Mouse (Mus musculus) Patski (cell line): ENCODE measurements at regions not wholly inside any gene's neighbourhood (a gene's known extent, or its start where the extent isn't known, plus 50 kb on each side); places are given as distances from the start of the nearest gene placed in this dataset.
A peak's percentile ranks its signal among the peaks of the same experiment; 100 is the strongest.

Experiments
- ATAC-seq: fragments of 100-300 bp; one replicate; pipeline ENCODE4 v1.8.0; 2021
- CTCF ChIA-PET: fragments of 350-600 bp; sonication (Branson Sonifier 250); formaldehyde crosslinking; loops from one replicate; lab custom pipeline; 2022; ENCODE audit warnings: inconsistent platforms; lab: Charles Lee
- POLR2A ChIA-PET: fragments of 350-600 bp; sonication (Branson Sonifier 250); formaldehyde crosslinking; loops from one replicate; lab custom pipeline; 2022; ENCODE audit warnings: antibody characterized with exemption, inconsistent platforms; lab: Charles Lee
- DNase-seq: peaks from one replicate; pipeline ENCODE4 v3.0.0-alpha.2; 2011; ENCODE audit warnings: low read depth, low spot score
- H3K27me3 ChIP-seq: fragments of 371-371 bp; one replicate; pipeline ENCODE4 v1.5.1; 2021
- CTCF ChIP-seq: fragments of 100-300 bp; IDR thresholded peaks from one replicate; pipeline ENCODE4 v1.5.1; 2021
- in situ Hi-C: fragments of 300-500 bp; cut with MboI; formaldehyde crosslinking; loops from 3 replicates; pipeline ENCODE4 v1.11.1; 2018; ENCODE audit warnings: low pct_unique_long_range_greater_than_20kb, mixed read lengths

DNA sequence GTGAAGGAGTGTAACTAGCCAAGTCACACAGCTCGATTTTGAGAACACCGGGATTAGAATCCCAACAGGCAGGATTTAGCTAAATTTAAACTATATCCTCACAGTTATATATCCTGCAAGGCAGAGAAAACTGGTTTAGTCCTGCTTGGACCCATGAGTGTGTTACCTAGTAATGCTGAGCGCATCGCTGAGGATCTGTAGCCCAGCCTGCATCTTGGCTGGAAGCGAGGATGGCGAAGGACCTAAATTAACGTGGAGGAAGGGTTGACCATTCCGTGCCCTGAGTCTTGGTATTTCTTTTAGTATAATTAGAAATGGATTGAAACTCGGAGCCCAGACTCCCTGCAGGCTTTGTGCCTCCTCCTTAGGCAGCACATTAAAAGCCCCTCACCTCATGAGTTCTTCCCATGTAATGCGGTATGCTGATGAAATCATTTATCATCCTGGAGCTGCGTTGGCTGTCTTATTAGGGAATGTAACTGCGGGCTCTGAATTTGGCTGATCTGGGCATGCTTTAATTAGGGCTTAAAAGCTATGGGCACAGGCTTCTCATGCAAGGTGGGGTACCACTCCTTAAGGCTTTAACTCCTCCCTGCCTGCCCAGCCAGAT is 110.1 kb downstream of the Ackr3 start:
- no peak for ATAC-seq
- POLR2A ChIA-PET: no interaction called here
- H3K27me3 ChIP-seq: no peaks in the 10 kb centered on the region
- TF ChIP-seq CTCF: no peak
- in situ Hi-C loops: no loop called here
- no peak for DNase-seq
- CTCF ChIA-PET: no interaction called here

DNA sequence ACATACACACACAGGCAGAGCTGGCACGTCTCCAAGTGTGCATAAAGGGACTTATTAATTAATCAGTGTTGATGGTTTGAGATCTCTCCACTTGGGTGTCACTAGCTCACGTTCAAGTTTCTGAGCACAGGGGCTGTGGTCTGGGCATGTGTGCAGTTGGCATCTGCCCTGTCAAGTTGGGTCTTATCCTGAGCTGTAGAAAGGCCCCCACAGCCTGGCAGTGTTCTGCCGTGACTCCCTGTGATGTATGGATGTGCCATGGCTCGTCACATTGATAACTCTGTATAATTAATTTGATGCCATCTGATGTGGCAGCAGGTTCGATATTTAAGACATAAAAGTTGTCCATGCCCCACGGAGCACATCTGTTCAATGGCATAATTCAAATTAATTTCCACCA is 114.1 kb downstream of the Ackr3 start:
- DNase-seq (no peak), ATAC-seq (no peak)
- in situ Hi-C loops: no loop called here
- ChIA-PET CTCF (no interaction called here), POLR2A (interaction anchor here (1.1 kb wide), 1 partner anchor 11 kb away, joined by 3 read pairs; no protein-coding TSS in a partner anchor)
- H3K27me3 ChIP-seq: no peaks in the 10 kb centered on the region
- no peak for TF ChIP-seq CTCF

DNA sequence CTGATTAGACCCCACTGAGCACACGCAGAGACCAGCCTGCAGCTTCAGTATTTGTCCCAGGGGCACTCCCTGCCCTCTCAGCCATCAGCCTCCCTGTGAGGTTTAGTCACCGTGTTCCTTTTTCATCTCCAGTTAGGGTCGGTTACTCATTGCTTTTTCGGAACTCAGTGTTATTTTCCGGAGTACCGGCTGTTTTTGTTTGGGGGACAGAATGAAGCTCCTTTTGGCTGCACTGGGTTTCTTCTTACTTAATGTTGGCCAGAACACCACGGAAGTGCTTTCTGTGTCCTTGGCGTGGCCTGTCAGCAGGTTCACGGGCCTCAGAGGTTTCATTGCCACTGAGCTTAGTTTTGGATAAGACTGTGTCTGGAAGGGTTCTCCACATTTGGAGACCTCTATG is 114.7 kb downstream of the Ackr3 start:
- ATAC-seq: no peak
- in situ Hi-C loops: no loop called here
- CTCF ChIA-PET: interaction anchor here (0.7 kb wide), 1 partner anchor 275 kb away, joined by 3 read pairs; no protein-coding TSS in a partner anchor
- no peak for DNase-seq
- H3K27me3 ChIP-seq: no peaks in the 10 kb centered on the region
- no peak for TF ChIP-seq CTCF
- POLR2A ChIA-PET: interaction anchor here (1.1 kb wide), 1 partner anchor 10 kb away, joined by 3 read pairs; no protein-coding TSS in a partner anchor

DNA sequence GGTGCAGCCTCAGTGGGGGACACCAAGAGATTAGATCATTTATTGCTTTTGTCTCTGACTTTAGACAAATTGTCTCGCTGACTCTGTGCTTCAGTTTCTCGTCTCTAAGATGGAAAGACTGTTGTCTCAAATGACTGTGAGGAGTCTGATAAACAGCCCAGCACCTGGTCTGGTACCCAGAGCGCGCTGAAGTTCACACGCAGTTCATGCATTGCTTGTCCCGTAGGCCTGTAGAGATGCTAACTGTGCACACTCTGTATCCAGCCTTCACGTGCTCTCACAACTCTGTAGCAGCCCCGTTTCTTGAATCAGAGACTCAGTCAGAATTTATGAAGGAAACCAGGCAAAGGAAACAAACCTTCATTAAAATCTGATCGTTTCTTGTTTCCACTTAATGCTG is 116.7 kb downstream of the Ackr3 start:
- CTCF ChIA-PET: interaction anchor here (1.1 kb wide), 1 partner anchor 10 kb away, joined by 3 read pairs; no protein-coding TSS in a partner anchor
- no peaks in the 10 kb centered on the region for H3K27me3 ChIP-seq
- in situ Hi-C loops: no loop called here
- ATAC-seq (no peak), DNase-seq (no peak)
- no peak for TF ChIP-seq CTCF
- POLR2A ChIA-PET: no interaction called here

DNA sequence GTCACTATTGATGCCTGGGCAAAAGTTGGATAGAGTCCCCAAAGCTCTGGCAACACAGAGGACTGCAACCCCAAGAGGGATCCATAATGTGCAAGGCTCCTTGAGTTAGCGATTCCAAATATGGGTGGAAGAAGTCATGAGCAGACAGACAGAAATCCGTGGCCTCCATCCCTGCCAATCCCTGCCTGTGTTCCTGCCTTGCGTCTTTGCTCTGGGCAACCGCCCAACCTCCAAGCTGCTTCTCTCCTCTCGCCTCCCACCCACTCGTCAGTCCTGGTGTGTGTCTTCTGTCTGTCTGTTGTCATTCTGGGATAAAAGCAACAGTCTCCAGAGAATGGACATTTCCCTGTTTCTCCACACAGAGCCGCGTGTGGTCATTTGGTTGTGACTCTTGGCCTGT is 117.7 kb downstream of the Ackr3 start:
- TF ChIP-seq CTCF: no peak
- ATAC-seq: no peak
- ChIA-PET POLR2A (no interaction called here), CTCF (no interaction called here)
- no peaks in the 10 kb centered on the region for H3K27me3 ChIP-seq
- no peak for DNase-seq
- in situ Hi-C loops: no loop called here

DNA sequence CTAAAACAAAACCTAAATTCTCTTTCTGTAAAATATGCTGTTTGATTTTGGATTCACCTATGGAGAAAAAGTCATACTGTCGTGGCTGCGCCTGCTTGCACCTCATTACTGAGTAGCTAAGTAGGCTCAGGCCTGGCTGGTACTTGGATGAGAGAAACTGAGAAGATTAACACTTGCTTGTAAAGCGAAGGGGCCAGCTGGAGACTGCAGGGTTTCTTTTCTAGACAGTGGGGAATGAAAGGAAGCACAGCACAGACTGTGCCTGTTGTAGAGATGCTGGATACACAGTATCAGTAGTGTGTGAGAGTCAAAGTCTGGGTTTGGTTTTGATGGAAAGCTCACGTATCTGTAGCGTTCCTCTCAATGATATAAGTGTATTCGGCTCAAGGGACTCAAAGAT is 123.5 kb downstream of the Ackr3 start:
- TF ChIP-seq CTCF: no peak
- no peaks in the 10 kb centered on the region for H3K27me3 ChIP-seq
- DNase-seq (no peak), ATAC-seq (no peak)
- in situ Hi-C loops: no loop called here
- CTCF ChIA-PET: no interaction called here
- POLR2A ChIA-PET: no interaction called here

DNA sequence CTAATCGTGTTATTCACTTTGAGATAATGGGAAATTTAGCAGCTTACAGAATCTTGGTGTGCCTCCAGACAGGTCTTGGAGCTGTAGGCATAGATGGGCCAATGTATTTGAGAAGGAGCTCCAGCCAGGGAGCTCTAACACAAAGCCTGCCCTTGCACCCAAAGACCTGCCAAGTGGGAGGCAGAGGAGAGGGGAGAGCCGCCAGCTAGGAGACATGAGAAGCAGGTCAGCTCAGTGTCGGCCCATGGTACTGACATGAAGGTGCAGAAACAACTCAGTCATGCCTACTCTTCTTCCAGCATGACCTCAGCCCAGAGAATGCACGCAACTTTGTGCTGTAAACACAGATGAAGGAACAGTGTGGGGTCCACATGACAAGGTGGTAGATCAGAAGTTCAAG is 128.8 kb downstream of the Ackr3 start:
- ATAC-seq (no peak), DNase-seq (no peak)
- CTCF ChIA-PET: interaction anchor here (0.6 to 1.1 kb wide), 3 partner anchors 10 to 258 kb away, joined by 4 read pairs; no protein-coding TSS in a partner anchor
- in situ Hi-C loops: no loop called here
- POLR2A ChIA-PET: interaction anchor here (0.5 kb wide), 1 partner anchor 116 kb away, joined by 3 read pairs; no protein-coding TSS in a partner anchor
- TF ChIP-seq CTCF: no peak
- no peaks in the 10 kb centered on the region for H3K27me3 ChIP-seq

DNA sequence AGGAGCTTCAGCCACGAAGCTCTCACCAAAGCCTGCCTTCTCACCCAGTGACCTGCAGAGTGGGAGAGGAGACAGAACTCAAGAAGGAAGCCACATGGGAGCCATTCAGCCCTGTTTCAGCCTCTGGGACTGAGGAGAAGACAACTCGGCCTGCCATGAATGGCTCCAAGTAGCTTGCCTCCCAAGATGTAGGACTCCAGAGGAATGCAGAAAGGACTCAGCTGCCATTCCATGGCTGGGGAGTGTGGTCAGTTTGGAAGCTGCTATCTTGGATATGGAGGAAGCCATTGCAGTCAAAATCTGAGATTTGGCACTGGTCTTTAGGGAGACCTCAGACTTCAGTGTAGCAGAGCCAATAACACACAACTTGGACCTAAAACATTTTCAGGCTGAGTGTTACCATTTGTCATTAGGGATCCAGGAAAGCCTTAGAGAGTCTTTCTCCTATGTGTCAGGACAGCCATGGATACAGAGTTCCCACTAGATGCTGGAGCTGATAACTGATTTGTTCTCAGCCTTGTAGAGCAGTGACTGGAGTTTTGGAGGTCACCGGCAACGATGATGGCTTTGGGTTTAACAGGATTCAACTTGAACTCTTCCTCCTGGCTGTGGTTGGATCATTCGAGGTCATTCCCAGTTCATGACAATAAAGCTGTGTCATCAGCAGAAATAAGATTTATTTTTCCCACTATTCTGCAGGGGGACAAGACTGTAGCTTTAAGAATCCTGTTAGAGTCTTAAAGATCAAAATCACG is 130.1 kb downstream of the Ackr3 start:
- H3K27me3 ChIP-seq: no peaks in the 10 kb centered on the region
- no peak for TF ChIP-seq CTCF
- POLR2A ChIA-PET: interaction anchor here (0.6 kb wide), 1 partner anchor 35 kb away, joined by 3 read pairs; no protein-coding TSS in a partner anchor
- in situ Hi-C loops: no loop called here
- DNase-seq (no peak), ATAC-seq (no peak)
- CTCF ChIA-PET: interaction anchor here (1.0 kb wide), 1 partner anchor 25 kb away, joined by 4 read pairs; no protein-coding TSS in a partner anchor

DNA sequence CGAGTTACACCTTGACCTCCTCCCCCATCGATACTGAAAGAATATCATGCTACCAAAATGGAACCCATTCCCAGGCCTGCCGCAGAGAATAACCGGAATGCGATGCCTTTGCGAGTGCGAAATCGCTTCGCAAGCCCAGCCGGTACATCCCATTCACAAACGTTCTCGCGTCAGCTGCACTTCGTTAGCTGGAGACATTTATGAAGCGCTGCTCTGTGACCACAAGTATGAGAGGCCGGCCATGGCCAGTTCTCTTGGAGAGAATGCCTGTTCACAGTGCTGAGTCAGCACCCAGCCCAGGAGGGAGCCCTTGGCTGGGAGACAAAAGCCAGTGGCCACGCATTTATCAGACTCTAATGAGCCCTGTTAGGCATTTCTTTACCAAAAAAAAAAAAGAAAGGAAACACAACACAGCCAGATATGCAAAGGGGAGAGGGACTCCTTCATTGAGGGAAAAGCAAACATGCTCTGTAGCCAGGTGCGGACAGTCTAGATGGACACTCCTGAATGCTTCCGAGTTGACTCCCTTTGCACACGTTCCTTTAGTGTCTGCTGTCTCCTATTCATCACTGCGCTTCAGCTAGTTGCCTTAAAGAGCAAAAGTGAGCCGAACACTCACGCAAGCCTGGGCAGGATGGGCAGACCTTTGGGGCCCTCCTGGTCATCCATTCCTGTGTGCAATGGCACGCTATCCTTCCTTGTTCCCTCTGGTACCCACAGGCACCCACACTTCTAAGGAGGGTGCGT is 131.4 kb downstream of the Ackr3 start:
- CTCF ChIA-PET: no interaction called here
- in situ Hi-C loops: no loop called here
- POLR2A ChIA-PET: interaction anchor here (0.8 kb wide), 1 partner anchor 249 kb away, joined by 5 read pairs; no protein-coding TSS in a partner anchor
- DNase-seq (peak; percentile 94), ATAC-seq (peak; percentile 81)
- TF ChIP-seq CTCF: no peak
- H3K27me3 ChIP-seq: no peaks in the 10 kb centered on the region

DNA sequence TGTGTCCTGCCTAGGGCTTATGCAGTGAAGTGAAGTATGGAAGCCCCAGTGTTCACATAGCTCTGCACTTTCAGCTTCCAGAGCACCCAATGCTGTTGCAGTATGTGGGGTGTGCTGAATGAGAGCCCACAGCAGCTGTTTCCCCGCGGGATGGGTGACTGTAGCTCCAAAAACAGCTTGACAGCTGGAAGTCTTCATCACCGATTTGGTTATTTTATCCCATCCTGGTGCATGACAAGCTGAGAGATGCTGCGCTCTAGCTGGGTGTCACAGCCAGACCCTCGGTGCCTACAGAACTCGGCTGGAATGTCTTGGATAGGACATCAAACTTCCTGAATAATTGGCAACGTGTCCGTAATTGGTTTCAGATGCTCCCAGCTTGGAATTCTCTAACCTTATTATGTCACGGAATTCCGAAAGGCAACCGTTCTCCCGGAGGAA is 134.1 kb downstream of the Ackr3 start:
- ATAC-seq (no peak), DNase-seq (no peak)
- in situ Hi-C loops: no loop called here
- CTCF ChIA-PET: interaction anchor here (1.2 to 1.3 kb wide), 2 partner anchors 9 to 252 kb away, joined by 3 to 4 read pairs; no protein-coding TSS in a partner anchor
- no peak for TF ChIP-seq CTCF
- POLR2A ChIA-PET: interaction anchor here (1.4 kb wide), 1 partner anchor 8 kb away, joined by 4 read pairs; no protein-coding TSS in a partner anchor
- no peaks in the 10 kb centered on the region for H3K27me3 ChIP-seq
